Comparison of ENCODE assay signal across 7 mouse cellular contexts in the genomic region with DNA sequence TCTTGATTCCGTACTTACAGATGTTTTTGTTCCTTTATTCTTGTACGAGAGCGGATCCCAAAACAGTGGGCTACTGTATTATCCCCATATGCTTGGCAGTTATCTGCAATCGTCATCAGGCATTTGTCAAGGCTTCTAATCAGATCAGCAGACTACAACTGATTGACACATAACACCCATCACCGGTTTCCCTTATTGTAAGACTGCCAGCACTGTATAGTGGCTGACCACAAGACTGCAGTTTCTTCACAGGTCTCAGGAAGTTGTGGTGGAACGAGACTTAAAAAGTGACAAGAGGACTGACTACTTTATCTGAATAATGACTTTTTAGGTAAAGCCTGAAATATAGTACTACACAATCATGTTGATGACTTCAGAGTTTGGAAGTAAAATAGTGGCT. TPM values are rescaled to one million over a fixed set of nuclear protein-coding genes. Genes with fewer than 3 reads are reported as not detected.
DNase-seq lines count a peak whose midpoint lies in the region; ATAC-seq and TF ChIP-seq lines count a peak whose summit lies in the region.

No protein-coding gene starts in this region.

- TF ChIP-seq CTCF in embryonic fibroblast, embryonic 13.5 days (IDR thresholded peaks at IDR 0.05; ENCODE audit: borderline replicate concordance, insufficient read depth, low read length) = no peak

- peaks cover 50% of the 10 kb centered on the region for H3K36me3 ChIP-seq in liver, embryonic 12.5 days
- no peaks in the 10 kb centered on the region for H3K36me3 ChIP-seq in splenic B cell, adult 2 months (ENCODE audit: control insufficient read depth, insufficient read depth, low read length, poor library complexity, severe bottlenecking)

- no peaks in the 10 kb centered on the region for H3K27me3 ChIP-seq in liver, embryonic 12.5 days (replicated peaks)
- H3K27me3 ChIP-seq in splenic B cell, adult 2 months (ENCODE audit: control insufficient read depth, insufficient read depth, low read length, poor library complexity, severe bottlenecking) = no peaks in the 10 kb centered on the region

- peaks cover 5% of the 10 kb centered on the region; the same call in 1 of the 2 replicates for H3K4me1 ChIP-seq in embryonic fibroblast, embryonic 13.5 days (ENCODE audit: control insufficient read depth, insufficient read depth, low read length)
- peaks cover 38% of the 10 kb centered on the region for H3K4me1 ChIP-seq in liver, embryonic 12.5 days

- peak overlapping the region; percentile 86 for H3K4me2 ChIP-seq in liver, embryonic 12.5 days

- ATAC-seq in liver, embryonic 12.5 days = no peak

- WGBS in liver, embryonic 12.5 days (ENCODE audit: insufficient replicate concordance) = 17% methylated on average over 6 of the region's 6 CpGs

- H3K27ac ChIP-seq in embryonic fibroblast, embryonic 13.5 days (ENCODE audit: insufficient read depth, low read length) = no peak overlapping the region
- H3K27ac ChIP-seq in liver, embryonic 12.5 days = peak overlapping the region; percentile 97

- peak overlapping the region; percentile 51 for H3K4me3 ChIP-seq in embryonic fibroblast, embryonic 13.5 days (ENCODE audit: insufficient read depth, low read length)
- peak overlapping the region; percentile 92 for H3K4me3 ChIP-seq in liver, embryonic 12.5 days

- peak overlapping the region; percentile 95 for H3K9ac ChIP-seq in liver, embryonic 12.5 days

- no peaks in the 10 kb centered on the region for H3K9me3 ChIP-seq in liver, embryonic 12.5 days (replicated peaks)

- no peak for TF ChIP-seq POLR2A in embryonic fibroblast, embryonic 13.5 days (IDR thresholded peaks at IDR 0.05; ENCODE audit: low read depth, low read length)

- DNase-seq in 3T3-L1 (ENCODE audit: low read depth, low spot score) = peak; percentile 62
- peak; percentile 74 for DNase-seq in A20 (ENCODE audit: low read depth, low spot score)
- peak; percentile 80 for DNase-seq in splenic B cell, adult 2 months (ENCODE audit: low read depth, low spot score)
- no peak for DNase-seq in adrenal gland, postnatal 10 days
- DNase-seq in gastrocnemius, adult 18-20 months (ENCODE audit: low spot score) = no peak

RNA-seq across cellular contexts. Expression of gene Tmem251, which starts 1.3 kb away (rescaled TPM):
- 4.8 and 5.0 TPM in 2 replicates for polyA plus RNA-seq in embryonic fibroblast, embryonic 13.5 days (2011; ENCODE audit: insufficient read length, low read depth, missing spikeins)
- polyA plus RNA-seq in liver, embryonic 12.5 days (2016; fragmentation: Nextera tagmentation; extraction: Ambion mirVana) = 11.5 and 12.3 TPM in 2 replicates
- 1 to 10 TPM; 4.6 to 5.1 TPM for total RNA-seq in adrenal gland, postnatal 10 days (2021)
- total RNA-seq in gastrocnemius, adult 18-20 months (2021) = 1 to 10 TPM; 1.9 to 5.1 TPM

RNA-seq across cellular contexts. Expression of gene Moap1, which starts 1.4 kb away (rescaled TPM):
- polyA plus RNA-seq in embryonic fibroblast, embryonic 13.5 days (2011; ENCODE audit: insufficient read length, low read depth, missing spikeins) = 2.7 and 3.3 TPM in 2 replicates
- polyA plus RNA-seq in liver, embryonic 12.5 days (2016; fragmentation: Nextera tagmentation; extraction: Ambion mirVana) = 9.2 and 11.7 TPM in 2 replicates
- total RNA-seq in adrenal gland, postnatal 10 days (2021) = 1 to 10 TPM; 6.4 to 9.2 TPM
- total RNA-seq in gastrocnemius, adult 18-20 months (2021) = 1 to 10 TPM; 4.2 to 4.5 TPM

RNA-seq across cellular contexts. Expression of gene Gm28051, which starts 12.7 kb away (rescaled TPM):
- not detected in 2 replicates for polyA plus RNA-seq in embryonic fibroblast, embryonic 13.5 days (2011; ENCODE audit: insufficient read length, low read depth, missing spikeins)
- polyA plus RNA-seq in liver, embryonic 12.5 days (2016; fragmentation: Nextera tagmentation; extraction: Ambion mirVana) = 0.48 TPM in 1 of 2 replicates, not detected in the other
- not detected for total RNA-seq in adrenal gland, postnatal 10 days (2021)
- not detected for total RNA-seq in gastrocnemius, adult 18-20 months (2021)

RNA-seq across cellular contexts. Expression of gene Gon7, which starts 12.8 kb away (rescaled TPM):
- 5.4 and 7.0 TPM in 2 replicates for polyA plus RNA-seq in embryonic fibroblast, embryonic 13.5 days (2011; ENCODE audit: insufficient read length, low read depth, missing spikeins)
- 20.6 and 23.2 TPM in 2 replicates for polyA plus RNA-seq in liver, embryonic 12.5 days (2016; fragmentation: Nextera tagmentation; extraction: Ambion mirVana)
- total RNA-seq in adrenal gland, postnatal 10 days (2021) = 10 to 100 TPM; 12.7 to 12.9 TPM
- 1 to 10 TPM; 8.2 to 9.7 TPM for total RNA-seq in gastrocnemius, adult 18-20 months (2021)

RNA-seq across cellular contexts. Expression of gene Ubr7, which starts 12.9 kb away (rescaled TPM):
- 28.8 and 35.5 TPM in 2 replicates for polyA plus RNA-seq in embryonic fibroblast, embryonic 13.5 days (2011; ENCODE audit: insufficient read length, low read depth, missing spikeins)
- 32.1 and 32.4 TPM in 2 replicates for polyA plus RNA-seq in liver, embryonic 12.5 days (2016; fragmentation: Nextera tagmentation; extraction: Ambion mirVana)
- total RNA-seq in adrenal gland, postnatal 10 days (2021) = 10 to 100 TPM; 34.1 to 37.0 TPM
- 10 to 100 TPM; 14.5 to 14.8 TPM for total RNA-seq in gastrocnemius, adult 18-20 months (2021)

Comparison
In these comparisons a context has a peak if more than half of its experiments do, and no peak if none do; other contexts are left out.
1. DNase-seq: peak in 3T3-L1 (single experiment), A20 (single experiment) and splenic B cell, adult 2 months (single experiment); none in adrenal gland, postnatal 10 days (single experiment) and gastrocnemius, adult 18-20 months (single experiment).